Mouse (Mus musculus) stomach, postnatal 0 days (tissue): ENCODE results near the gene Ssc5d. TPM values are rescaled to one million over a fixed set of nuclear protein-coding genes. Genes with fewer than 3 reads are reported as not detected.
A peak's percentile ranks its signal among the peaks of the same experiment; 100 is the strongest.

Experiments
- ATAC-seq: fragments of 200-750 bp; cut with Nextera tagmentation; 2 replicates; pipeline ENCODE4 v1.8.0; 2017; ENCODE audit not compliant: low FRiP score, low TSS enrichment
- DNase-seq: peaks from one replicate; pipeline ENCODE4 v3.0.0-alpha.2; 2016; ENCODE audit warnings: low spot score
- H3K27ac ChIP-seq: fragments of 300-500 bp; sonication (generic); replicated peaks from 2 replicates; pipeline ENCODE4 v1.5.1; 2014; ENCODE audit warnings: mild to moderate bottlenecking, control low read depth
- H3K27me3 ChIP-seq: fragments of 300-500 bp; sonication (generic); 2 replicates; pipeline ENCODE4 v1.6.1; 2014; ENCODE audit warnings: low read length; ENCODE audit not compliant: control insufficient read depth, insufficient read depth
- H3K36me3 ChIP-seq: fragments of 300-500 bp; sonication (generic); 2 replicates; pipeline ENCODE4 v1.6.1; 2014; ENCODE audit warnings: low read length, mixed read lengths; ENCODE audit not compliant: control insufficient read depth, insufficient read depth
- H3K4me1 ChIP-seq: fragments of 300-500 bp; sonication (generic); replicated peaks from 2 replicates; pipeline ENCODE4 v1.6.1; 2014; ENCODE audit warnings: antibody characterized with exemption; ENCODE audit not compliant: control insufficient read depth, insufficient read depth
- H3K4me2 ChIP-seq: fragments of 300-500 bp; sonication (generic); replicated peaks from 2 replicates; pipeline ENCODE4 v1.6.1; 2014; ENCODE audit warnings: low read depth, mild to moderate bottlenecking, control low read depth, moderate library complexity
- H3K4me3 ChIP-seq: fragments of 300-500 bp; sonication (generic); 2 replicates; pipeline ENCODE4 v1.5.1; 2014; ENCODE audit warnings: low read depth, low read length, control low read depth
- H3K9ac ChIP-seq: fragments of 300-500 bp; sonication (generic); 2 replicates; pipeline ENCODE4 v1.6.1; 2014; ENCODE audit warnings: mild to moderate bottlenecking, low read length, control low read depth, mixed read lengths
- H3K9me3 ChIP-seq: fragments of 300-500 bp; sonication (generic); 2 replicates; pipeline ENCODE4 v1.6.1; 2016; ENCODE audit warnings: low read length; ENCODE audit not compliant: control insufficient read depth
- CTCF ChIP-seq: IDR thresholded peaks from 2 replicates; pipeline ENCODE4 v1.5.1; 2016; ENCODE audit warnings: antibody characterized with exemption, low read depth, mild to moderate bottlenecking, moderate library complexity
- EP300 ChIP-seq: optimal IDR thresholded peaks from 2 replicates; pipeline ENCODE3; 2016; ENCODE audit warnings: antibody characterized with exemption
- WGBS: fragments of 180-500 bp; shearing (Covaris S2); extraction: QIAGEN DNeasy Blood & Tissue Kit; methylation state at CpG from one replicate; pipeline ENCODE4 v1.1.7; 2014; 5-methylcytosine and 5-hydroxymethylcytosine counted together
- polyA plus RNA-seq: library from polyadenylated mRNA; unstranded; fragments of >200 nt; fragmentation: Nextera tagmentation; extraction: Ambion mirVana; gene quantifications from 2 replicates; pipeline ENCODE4 v1.2.1, GENCODE M21; 2015

Gene Ssc5d
- polyA plus RNA-seq, 1 experiment from 2014 or later, result 1.3 TPM

- no peaks in the 10 kb centered on the region for H3K9me3 ChIP-seq
- H3K9ac ChIP-seq, result no peak overlapping the region
- H3K4me2 ChIP-seq, result no peak overlapping the region
- no peaks in the 10 kb centered on the region for H3K27me3 ChIP-seq
- WGBS, result 67% methylated on average over 10 of the region's 10 CpGs
- H3K36me3 ChIP-seq, result no peaks in the 10 kb centered on the region
- DNase-seq, result no peak
- no peak overlapping the region for H3K4me3 ChIP-seq
- TF ChIP-seq EP300, result no peak
- TF ChIP-seq CTCF, result no peak
- no peaks in the 10 kb centered on the region for H3K4me1 ChIP-seq
- no peak overlapping the region for H3K27ac ChIP-seq
- no peak for ATAC-seq
Observed at GRCm38 (mm10) chr7:4957361-4957760, 31.8 kb downstream of the Ssc5d start.

- H3K4me1 ChIP-seq, result peaks cover 4% of the 10 kb centered on the region; the same call in 1 of the 2 replicates
- no peak overlapping the region for H3K27ac ChIP-seq
- no peak overlapping the region for H3K9ac ChIP-seq
- no peaks in the 10 kb centered on the region for H3K36me3 ChIP-seq
- 51% methylated on average over 5 of the region's 5 CpGs for WGBS
- no peaks in the 10 kb centered on the region for H3K9me3 ChIP-seq
- DNase-seq, result no peak
- H3K4me3 ChIP-seq, result no peak overlapping the region
- no peak for ATAC-seq
- H3K4me2 ChIP-seq, result no peak overlapping the region
- TF ChIP-seq EP300 (no peak), CTCF (peak; percentile 30; the same call in 1 of the 2 replicates)
- H3K27me3 ChIP-seq, result no peaks in the 10 kb centered on the region
Observed at GRCm38 (mm10) chr7:4963527-4963926, 37.9 kb downstream of the Ssc5d start.

GRCm38 (mm10) chr7:4964272-4964671 lies 38.7 kb downstream of the Ssc5d start, which contains the start of gene Sbk2:
Gene Sbk2, minus strand, starts transcription at chr7:4964406.
- peaks cover 4% of the 10 kb centered on the region; the same call in 1 of the 2 replicates for H3K4me1 ChIP-seq
- H3K27me3 ChIP-seq, result no peaks in the 10 kb centered on the region
- H3K27ac ChIP-seq, result no peak within 1 kb of the TSS
- no peaks in the 10 kb centered on the region for H3K9me3 ChIP-seq
- no peak within 1 kb of the TSS for H3K4me3 ChIP-seq
- H3K9ac ChIP-seq, result 0 out of 2 replicates have a peak within 1 kb of the TSS, but pooled peaks have one; percentile 8
- no peak for TF ChIP-seq EP300
- peak; percentile 89 for TF ChIP-seq CTCF
- peak within 1 kb of the TSS; percentile 31; the same call in 1 of the 2 replicates for H3K4me2 ChIP-seq
- DNase-seq, result peak; percentile 86
- peak; percentile 94 for ATAC-seq
- WGBS, result 3% methylated on average over 10 of the region's 10 CpGs
- H3K36me3 ChIP-seq, result no peaks in the 10 kb centered on the region

GRCm38 (mm10) chr7:4964988-4965387 lies 39.4 kb downstream of the Ssc5d start:
- H3K9ac ChIP-seq, result no peak overlapping the region
- WGBS, result 80% methylated on average over 5 of the region's 5 CpGs
- no peak overlapping the region for H3K4me2 ChIP-seq
- ATAC-seq (no peak), DNase-seq (no peak)
- no peaks in the 10 kb centered on the region for H3K9me3 ChIP-seq
- no peaks in the 10 kb centered on the region for H3K36me3 ChIP-seq
- peaks cover 4% of the 10 kb centered on the region; the same call in 1 of the 2 replicates for H3K4me1 ChIP-seq
- no peak for TF ChIP-seq EP300
- TF ChIP-seq CTCF, result no peak
- no peaks in the 10 kb centered on the region for H3K27me3 ChIP-seq
- H3K4me3 ChIP-seq, result no peak overlapping the region
- H3K27ac ChIP-seq, result no peak overlapping the region

GRCm38 (mm10) chr7:4971068-4971467 lies 45.5 kb downstream of the Ssc5d start, which contains the start of gene Sbk3:
Gene Sbk3, minus strand, starts transcription at chr7:4971168.
- TF ChIP-seq EP300, result no peak
- TF ChIP-seq CTCF, result no peak
- DNase-seq, result no peak
- H3K36me3 ChIP-seq, result no peaks in the 10 kb centered on the region
- no peaks in the 10 kb centered on the region for H3K9me3 ChIP-seq
- ATAC-seq, result no peak
- no peaks in the 10 kb centered on the region for H3K4me1 ChIP-seq
- H3K4me2 ChIP-seq, result no peak within 1 kb of the TSS
- H3K9ac ChIP-seq, result no peak within 1 kb of the TSS
- 38% methylated on average over 6 of the region's 6 CpGs for WGBS
- H3K27me3 ChIP-seq, result no peaks in the 10 kb centered on the region
- no peak within 1 kb of the TSS for H3K4me3 ChIP-seq
- no peak within 1 kb of the TSS for H3K27ac ChIP-seq

- Histone ChIP-seq H3K4me2 (no peak overlapping the region), H3K9ac (no peak overlapping the region), H3K27ac (no peak overlapping the region), H3K36me3 (no peaks in the 10 kb centered on the region), H3K9me3 (no peaks in the 10 kb centered on the region), H3K4me1 (no peaks in the 10 kb centered on the region), H3K27me3 (no peaks in the 10 kb centered on the region), H3K4me3 (no peak overlapping the region)
- no peak for ATAC-seq
- no peak for TF ChIP-seq CTCF
- no peak for TF ChIP-seq EP300
- 25% methylated on average over 7 of the region's 7 CpGs for WGBS
- DNase-seq, result no peak
Observed at GRCm38 (mm10) chr7:4971710-4972109, 46.1 kb downstream of the Ssc5d start.
